Mouse (Mus musculus) liver, embryonic 14.5 days (tissue): ENCODE results near the gene Rftn2. TPM values are rescaled to one million over a fixed set of nuclear protein-coding genes. Genes with fewer than 3 reads are reported as not detected.

Source experiments
- ATAC-seq: fragments of 200-750 bp; cut with Nextera tagmentation; 2 replicates; pipeline ENCODE4 v1.8.0; 2017; ENCODE audit warnings: moderate number of reproducible peaks, mild to moderate bottlenecking, moderate library complexity; ENCODE audit not compliant: insufficient read depth
- DNase-seq, 3 experiments: peaks; one replicate each; pipeline ENCODE4 v3.0.0-alpha.2; 2012 to 2013; ENCODE audit warnings: low read depth in 3 of 3, low spot score in 3 of 3
- H3K27ac ChIP-seq: fragments of 300-500 bp; sonication (generic); 2 replicates; pipeline ENCODE4 v1.5.1; 2014; ENCODE audit warnings: moderate library complexity, mild to moderate bottlenecking, control low read depth, inconsistent platforms
- H3K27me3 ChIP-seq: fragments of 300-500 bp; sonication (generic); 2 replicates; pipeline ENCODE4 v1.6.1; 2014; ENCODE audit warnings: mild to moderate bottlenecking, low read length, moderate library complexity; ENCODE audit not compliant: control insufficient read depth, insufficient read depth
- H3K36me3 ChIP-seq: fragments of 300-500 bp; sonication (generic); replicated peaks from 2 replicates; pipeline ENCODE4 v1.6.1; 2014; ENCODE audit warnings: low read depth; ENCODE audit not compliant: control insufficient read depth, insufficient read depth
- H3K4me1 ChIP-seq, 2 experiments: fragments of 200-500 bp in 1 of 2; fragments of 300-500 bp in 1 of 2; sonication (generic) in 1 of 2; replicated peaks; 2 replicates each; pipeline ENCODE4 v1.6.1; 2012 to 2014; ENCODE audit warnings: antibody characterized with exemption in 1 of 2, inconsistent platforms in 1 of 2, low read length in 1 of 2; ENCODE audit not compliant: control insufficient read depth in 2 of 2, insufficient read depth in 2 of 2
- H3K4me2 ChIP-seq: fragments of 300-500 bp; sonication (generic); 2 replicates; pipeline ENCODE4 v1.6.1; 2014; ENCODE audit warnings: low read depth, mild to moderate bottlenecking, control low read depth, moderate library complexity
- H3K4me3 ChIP-seq, 2 experiments: fragments of 200-500 bp in 1 of 2; fragments of 300-500 bp in 1 of 2; sonication (generic) in 1 of 2; 2 replicates each; pipeline ENCODE4 v1.5.1; 2012 to 2014; ENCODE audit warnings: low read depth in 2 of 2, low read length in 2 of 2, mild to moderate bottlenecking in 2 of 2, control low read depth in 1 of 2, inconsistent platforms in 1 of 2, moderate library complexity in 1 of 2; ENCODE audit not compliant: insufficient read depth in 1 of 2
- H3K9ac ChIP-seq: fragments of 300-500 bp; sonication (generic); replicated peaks from 2 replicates; pipeline ENCODE4 v1.6.1; 2014; ENCODE audit warnings: mild to moderate bottlenecking, control low read depth, moderate library complexity
- H3K9me3 ChIP-seq: fragments of 300-500 bp; sonication (generic); 2 replicates; pipeline ENCODE4 v1.6.1; 2016; ENCODE audit warnings: low read length, mixed read lengths; ENCODE audit not compliant: control insufficient read depth
- CTCF ChIP-seq: IDR thresholded peaks from 2 replicates; pipeline ENCODE4 v1.5.1; 2016; ENCODE audit warnings: antibody characterized with exemption, low read depth, control low read depth
- EP300 ChIP-seq: IDR thresholded peaks from 2 replicates; pipeline ENCODE4 v1.6.1; 2016; ENCODE audit warnings: antibody characterized with exemption, low read depth
- WGBS: fragments of 180-500 bp; shearing (Covaris S2); extraction: QIAGEN DNeasy Blood & Tissue Kit; methylation state at CpG from one replicate; pipeline ENCODE4 v1.1.7; 2014; ENCODE audit not compliant: insufficient replicate concordance; 5-methylcytosine and 5-hydroxymethylcytosine counted together
- polyA plus RNA-seq, 2 experiments: library from polyadenylated mRNA; depleted of rRNA in 1 of 2; stranded (reverse) in 1 of 2; unstranded in 1 of 2; fragments of >200 nt; fragmentation: Nextera tagmentation in 1 of 2; extraction: Ambion mirVana in 1 of 2; gene quantifications; 2 replicates each; pipeline versions ENCODE4 v1.2.1 to v1.2.3; 2012 to 2014

The Rftn2 gene
- polyA plus RNA-seq (2012; rRNA removed) (0.28 and 0.38 TPM in 2 replicates), polyA plus RNA-seq (2014; fragmentation: Nextera tagmentation; extraction: Ambion mirVana) (0.37 and 0.62 TPM in 2 replicates)

DNA sequence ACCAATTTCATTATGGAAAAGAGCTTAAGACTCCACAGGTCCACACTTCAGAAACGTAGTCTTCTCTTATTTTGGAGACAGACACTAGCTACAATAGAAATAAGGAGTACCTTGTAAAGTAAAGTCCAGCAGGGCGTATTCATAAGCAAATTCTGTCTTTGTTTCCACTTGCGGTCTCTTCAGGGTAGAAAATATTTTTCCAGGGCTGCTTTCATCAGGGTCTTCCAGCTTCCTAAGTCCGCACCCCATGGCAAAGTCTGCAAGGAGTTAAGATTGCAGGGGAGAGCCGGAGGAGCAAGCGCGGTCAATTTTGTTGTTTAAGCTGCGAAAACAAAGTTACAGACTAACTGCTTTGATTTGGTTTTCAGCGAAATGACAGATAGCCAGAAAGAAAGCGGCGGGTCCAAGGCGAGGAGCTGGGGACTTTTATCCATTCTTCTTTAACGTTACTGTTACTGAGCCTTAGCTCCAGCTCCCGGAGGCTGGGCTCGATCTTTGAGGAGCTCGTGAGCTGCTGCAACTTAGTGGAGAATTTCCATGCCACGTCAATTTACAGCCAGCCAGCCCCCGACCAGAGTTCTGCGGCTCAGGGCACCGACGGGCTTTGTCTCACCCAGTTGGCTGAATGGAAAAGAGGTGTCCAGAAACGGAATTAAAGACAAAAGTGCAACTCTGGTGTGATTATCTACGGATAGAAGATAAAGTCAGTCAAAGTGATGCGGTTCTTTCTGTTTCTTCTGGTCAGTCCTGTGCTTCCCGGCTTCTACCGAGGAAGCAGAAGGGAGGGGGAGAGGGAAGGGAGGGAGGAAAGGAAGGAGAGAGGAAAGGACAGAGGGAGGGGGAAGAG, at the start of gene Rftn2:
Rftn2 (minus strand) TSS at position 772 of the 847 bp plus-strand sequence.
- TF ChIP-seq CTCF (no peak), EP300 (no peak)
- peak within 1 kb of the TSS; percentile 11 to 48 for H3K4me3 ChIP-seq
- no peaks in the 10 kb centered on the region for H3K4me1 ChIP-seq
- no peaks in the 10 kb centered on the region for H3K36me3 ChIP-seq
- H3K27me3 ChIP-seq = peaks cover 12% of the 10 kb centered on the region
- ATAC-seq (no peak), DNase-seq (no peak)
- H3K9me3 ChIP-seq = no peaks in the 10 kb centered on the region
- no peak within 1 kb of the TSS; the same call in 1 of the 2 replicates for H3K9ac ChIP-seq
- peak within 1 kb of the TSS; percentile 31 for H3K4me2 ChIP-seq
- H3K27ac ChIP-seq = no peak within 1 kb of the TSS
- WGBS = 7% methylated on average over 26 of the region's 26 CpGs

DNA sequence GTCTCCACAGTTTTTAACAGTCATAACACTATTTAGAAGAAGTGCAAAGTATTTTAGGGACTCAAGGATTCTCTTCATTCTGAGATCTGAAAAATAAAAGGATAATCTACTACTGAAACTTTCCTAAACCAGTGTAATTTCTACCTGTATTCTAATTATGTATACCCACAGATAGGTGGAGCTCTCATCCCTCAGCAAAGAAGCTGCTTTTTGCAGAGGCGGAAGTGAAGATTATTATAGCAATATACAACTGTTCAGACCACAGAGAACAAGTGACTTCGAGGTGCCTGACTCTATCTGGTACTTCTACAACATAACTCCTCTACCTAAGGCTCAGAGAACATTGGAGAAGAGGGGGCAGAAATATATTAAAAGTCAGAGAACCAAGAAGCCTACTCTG, 38.9 kb upstream of the Rftn2 start:
- Histone ChIP-seq H3K4me2 (no peak overlapping the region), H3K4me1 (peaks cover 0 to 8% of the 10 kb centered on the region in 2 experiments; a peak in 1 of 4 replicates), H3K36me3 (no peaks in the 10 kb centered on the region), H3K9me3 (no peaks in the 10 kb centered on the region), H3K4me3 (no peak overlapping the region), H3K27me3 (no peaks in the 10 kb centered on the region), H3K9ac (no peak overlapping the region), H3K27ac (no peak overlapping the region)
- no peak for TF ChIP-seq EP300
- no peak; the same call in 1 of the 2 replicates for TF ChIP-seq CTCF
- DNase-seq = no peak
- ATAC-seq = no peak
- whole genome bisulfite sequencing = 32% methylated on average over 2 of the region's 2 CpGs

DNA sequence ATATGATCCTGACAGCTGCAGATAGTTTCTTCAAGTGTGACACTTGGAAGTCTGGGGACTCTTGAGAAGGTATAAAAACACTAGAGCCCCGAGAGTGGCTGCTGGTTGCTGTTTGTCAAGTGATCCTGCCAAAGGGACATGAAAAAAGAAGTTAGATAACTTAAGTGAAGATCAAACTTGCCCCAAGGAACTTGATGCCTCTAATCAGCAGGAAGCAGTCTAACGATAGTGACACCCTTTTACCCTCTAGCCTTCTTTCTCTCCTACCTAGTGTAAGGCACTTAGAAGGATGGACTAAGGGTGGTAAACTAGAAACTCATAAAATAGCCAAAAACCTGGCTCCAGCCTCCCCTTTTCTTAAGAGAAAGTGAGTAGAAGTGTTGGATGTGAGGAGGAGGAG, 37.8 kb upstream of the Rftn2 start:
- Histone ChIP-seq H3K4me2 (no peak overlapping the region), H3K9me3 (no peaks in the 10 kb centered on the region), H3K27ac (no peak overlapping the region), H3K4me3 (no peak overlapping the region), H3K27me3 (no peaks in the 10 kb centered on the region), H3K36me3 (no peaks in the 10 kb centered on the region), H3K9ac (no peak overlapping the region), H3K4me1 (peaks cover 0 to 8% of the 10 kb centered on the region in 2 experiments; a peak in 1 of 4 replicates)
- 4% methylated on average over 2 of the region's 2 CpGs for WGBS
- no peak for TF ChIP-seq CTCF
- no peak for TF ChIP-seq EP300
- ATAC-seq = 0 out of 2 replicates have a peak, but pooled peaks have one; percentile 15
- no peak for DNase-seq

- H3K27ac ChIP-seq = no peak overlapping the region
- H3K36me3 ChIP-seq = no peaks in the 10 kb centered on the region
- ATAC-seq (no peak), DNase-seq (no peak)
- no peaks in the 10 kb centered on the region for H3K27me3 ChIP-seq
- 67% methylated on average over 2 of the region's 2 CpGs for WGBS
- 0 out of 4 replicates have a peak, but pooled peaks cover 0 to 2% of the 10 kb centered on the region in 2 experiments for H3K4me1 ChIP-seq
- H3K4me2 ChIP-seq = no peak overlapping the region
- H3K9ac ChIP-seq = no peak overlapping the region
- H3K9me3 ChIP-seq = no peaks in the 10 kb centered on the region
- TF ChIP-seq CTCF (no peak), EP300 (no peak)
- no peak overlapping the region for H3K4me3 ChIP-seq
Observed at GRCm38 (mm10) chr1:55246374-55246773, 19.8 kb upstream of the Rftn2 start.

DNA sequence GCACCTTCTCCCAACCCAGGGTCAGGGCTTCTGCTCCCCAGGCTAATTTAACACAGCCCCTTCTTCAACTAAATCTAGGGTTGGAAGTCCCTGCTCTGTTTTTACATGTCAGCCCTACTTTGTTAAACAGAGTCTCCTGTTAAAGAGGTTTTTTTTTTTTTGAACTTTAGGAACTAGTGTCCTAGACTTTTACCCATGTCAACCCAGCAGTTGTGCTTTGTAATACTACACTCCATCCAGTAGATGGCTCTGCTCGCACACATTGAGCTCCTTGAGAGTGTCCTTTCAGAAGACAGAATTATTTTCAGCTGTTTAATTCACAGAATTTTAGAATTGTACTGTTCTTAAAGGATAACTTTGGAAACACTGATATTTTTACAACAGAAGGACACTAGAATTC, 12.7 kb upstream of the Rftn2 start:
- peak overlapping the region; percentile 5; the same call in 1 of the 2 replicates for H3K9ac ChIP-seq
- H3K4me1 ChIP-seq = peaks cover 11 to 18% of the 10 kb centered on the region in 2 experiments
- peak; percentile 78 for TF ChIP-seq CTCF
- TF ChIP-seq EP300 = no peak
- H3K4me2 ChIP-seq = peak overlapping the region; percentile 100
- no peaks in the 10 kb centered on the region for H3K27me3 ChIP-seq
- DNase-seq (peak; percentile 62 to 75 (median 65)), ATAC-seq (no peak)
- 0% methylated on average over 1 of the region's 1 CpGs for WGBS
- H3K9me3 ChIP-seq = no peaks in the 10 kb centered on the region
- peak overlapping the region; percentile 31 to 72 for H3K4me3 ChIP-seq
- no peaks in the 10 kb centered on the region; the same call in 1 of the 2 replicates for H3K36me3 ChIP-seq
- no peak overlapping the region for H3K27ac ChIP-seq
